Mouse (Mus musculus): ENCODE results near the gene Scaf1.

DNA sequence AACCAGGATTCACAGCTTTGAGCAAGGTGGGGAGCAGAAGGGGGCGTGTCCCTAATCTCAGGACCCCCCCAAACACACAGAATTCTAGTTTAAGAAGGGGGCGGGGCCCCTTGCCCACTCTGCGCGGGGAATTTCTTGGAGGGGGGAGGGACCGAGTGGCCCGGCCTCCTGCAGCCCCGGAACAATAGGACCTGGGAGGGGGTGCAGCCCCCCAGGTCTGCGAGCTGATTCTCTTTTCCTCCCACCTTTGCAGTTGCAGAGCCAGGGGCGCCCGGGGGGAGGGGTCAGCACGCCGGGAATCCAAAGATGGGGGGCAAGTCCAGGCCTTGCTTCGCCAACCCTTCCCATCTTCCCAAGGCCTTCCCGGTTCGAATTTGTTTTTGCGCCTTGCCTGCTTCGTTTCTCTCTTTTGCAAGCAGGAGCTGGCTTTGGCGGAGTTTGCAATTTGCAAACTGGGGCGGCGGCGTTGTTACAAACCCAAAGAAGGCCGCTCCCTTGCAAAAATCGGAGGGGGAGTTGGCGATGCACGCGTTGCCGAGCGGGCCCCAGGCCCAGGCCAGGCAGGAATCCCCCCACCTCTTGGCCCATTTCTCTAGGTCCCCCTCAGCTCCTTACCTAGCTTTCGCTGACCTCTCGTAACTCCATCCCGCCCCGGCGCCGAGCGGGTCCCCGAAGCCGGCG is 36.2 kb upstream of the Scaf1 start:
- no peak for TF ChIP-seq CTCF (IDR thresholded peaks at IDR 0.05; ENCODE audit: borderline replicate concordance, extremely low read depth, insufficient read depth, insufficient read length)
- TF ChIP-seq POLR2A (IDR thresholded peaks at IDR 0.05; ENCODE audit: borderline replicate concordance, extremely low read depth, insufficient read depth, insufficient read length, poor library complexity, severe bottlenecking): no peak
